Mouse (Mus musculus) liver, embryonic 14.5 days (tissue): ENCODE results near the gene Tmem82.

Experiments used
- CTCF ChIP-seq: IDR thresholded peaks from 2 replicates; pipeline ENCODE4 v1.5.1; 2016; ENCODE audit warnings: antibody characterized with exemption, low read depth, control low read depth
- EP300 ChIP-seq: IDR thresholded peaks from 2 replicates; pipeline ENCODE4 v1.6.1; 2016; ENCODE audit warnings: antibody characterized with exemption, low read depth

- TF ChIP-seq CTCF: no peak
- TF ChIP-seq EP300: no peak
Observed at GRCm38 (mm10) chr4:141643118-141643855, 24.9 kb upstream of the Tmem82 start.
